Mouse (Mus musculus): ENCODE data around the gene Rbms1.

- TF ChIP-seq POLR2A (IDR thresholded peaks at IDR 0.05; ENCODE audit: borderline replicate concordance, control insufficient read depth, low read depth, low read length): no peak
- no peak for TF ChIP-seq CTCF (IDR thresholded peaks at IDR 0.05; ENCODE audit: control insufficient read depth, insufficient read depth, low read length)
Measured at GRCm38 (mm10) chr2:61012249-61012828, 49.3 kb upstream of the Rbms1 start.

All from bone marrow, adult 2 months (tissue).